Mouse (Mus musculus) G1E (cell line): Measurements from ENCODE around the gene Gm10272. TPM values are rescaled to one million over a fixed set of nuclear protein-coding genes. Genes with fewer than 3 reads are reported as not detected.

Source experiments
- ATAC-seq: 2 replicates; pipeline ENCODE4 v1.8.0; 2016; ENCODE audit warnings: mild to moderate bottlenecking; ENCODE audit not compliant: insufficient number of reproducible peaks, poor library complexity, low FRiP score, severe bottlenecking; ENCODE audit errors: extremely low read depth
- DNase-seq: peaks from one replicate; pipeline ENCODE4 v3.0.0; 2012; ENCODE audit warnings: low spot score
- H3K27me3 ChIP-seq: 2 replicates; pipeline ENCODE4 v1.6.1; 2012; ENCODE audit warnings: mild to moderate bottlenecking, low read length, inconsistent platforms; ENCODE audit not compliant: insufficient read depth
- H3K36me3 ChIP-seq: replicated peaks from 2 replicates; pipeline ENCODE3; 2012; ENCODE audit warnings: mild to moderate bottlenecking, inconsistent platforms
- H3K4me1 ChIP-seq: 2 replicates; pipeline ENCODE4 v1.6.1; 2012; ENCODE audit warnings: low read depth, low read length, inconsistent platforms, mixed read lengths; ENCODE audit not compliant: insufficient read depth
- H3K4me3 ChIP-seq: 2 replicates; pipeline ENCODE4 v1.5.1; 2012; ENCODE audit warnings: low read depth, mild to moderate bottlenecking, inconsistent platforms, low read length, moderate library complexity, mixed read lengths
- H3K9me3 ChIP-seq: replicated peaks from 2 replicates; pipeline ENCODE4 v1.6.1; 2012; ENCODE audit warnings: inconsistent platforms
- CTCF ChIP-seq: IDR thresholded peaks from 2 replicates; pipeline ENCODE4 v1.5.1; 2012; ENCODE audit warnings: low read depth, low read length, inconsistent platforms, mixed read lengths
- GATA1 ChIP-seq: IDR thresholded peaks from 2 replicates; pipeline ENCODE4 v1.6.1; 2012; ENCODE audit warnings: borderline replicate concordance, low read length, inconsistent platforms, mixed read lengths
- GATA2 ChIP-seq: IDR thresholded peaks from 2 replicates; pipeline ENCODE4 v1.6.1; 2012; ENCODE audit warnings: low read depth, low read length, inconsistent platforms, borderline replicate concordance
- POLR2AphosphoS5 ChIP-seq: IDR thresholded peaks from 2 replicates; pipeline ENCODE4 v1.6.1; 2012; ENCODE audit warnings: low read depth, low read length, inconsistent platforms; ENCODE audit not compliant: insufficient replicate concordance
- TAL1 ChIP-seq: conservative IDR thresholded peaks from 2 replicates; pipeline ENCODE4 v1.6.1; 2012; ENCODE audit warnings: low read depth, low read length, inconsistent platforms, mixed read lengths
- polyA plus RNA-seq: library from polyadenylated mRNA; stranded (reverse); fragments of >175 nt; gene quantifications from 2 replicates; pipeline ENCODE4 v1.2.3, GENCODE M21; 2012
- total RNA-seq, 2 experiments: library from RNA; stranded (forward) in 1 of 2; stranded (reverse) in 1 of 2; fragments of 200-1000 nt in 1 of 2; fragments of >200 nt in 1 of 2; fragmentation: Nextera tagmentation in 1 of 2; gene quantifications; 2 replicates each; pipeline ENCODE4 v1.2.3; 2014 to 2017

Gene Gm10272
- total and polyA plus RNA-seq, 3 experiments = not detected

GRCm38 (mm10) chr10:77671519-77671918 is 34.9 kb upstream of the Gm10272 start:
- peaks cover 23% of the 10 kb centered on the region for H3K27me3 ChIP-seq
- no peak overlapping the region for H3K4me3 ChIP-seq
- H3K4me1 ChIP-seq = peaks cover 45% of the 10 kb centered on the region
- H3K9me3 ChIP-seq = no peaks in the 10 kb centered on the region
- peak; percentile 30 for DNase-seq
- H3K36me3 ChIP-seq = no peaks in the 10 kb centered on the region
- ATAC-seq = peak; percentile 70
- TF ChIP-seq TAL1 (peak; percentile 52), GATA2 (no peak)

- TF ChIP-seq GATA1 (no peak), POLR2AphosphoS5 (no peak), CTCF (no peak), GATA2 (no peak), TAL1 (no peak)
- H3K27me3 ChIP-seq = peaks cover 32% of the 10 kb centered on the region
- peaks cover 47% of the 10 kb centered on the region for H3K4me1 ChIP-seq
- no peaks in the 10 kb centered on the region for H3K36me3 ChIP-seq
- H3K9me3 ChIP-seq = no peaks in the 10 kb centered on the region
- DNase-seq (no peak), ATAC-seq (no peak)
- no peak overlapping the region for H3K4me3 ChIP-seq
Measured at GRCm38 (mm10) chr10:77673765-77674164, 32.7 kb upstream of the Gm10272 start.

GRCm38 (mm10) chr10:77677562-77677961 is 28.9 kb upstream of the Gm10272 start:
- peaks cover 40% of the 10 kb centered on the region for H3K27me3 ChIP-seq

GRCm38 (mm10) chr10:77682994-77683393 is 23.4 kb upstream of the Gm10272 start:
- DNase-seq = no peak
- TF ChIP-seq POLR2AphosphoS5 (no peak), GATA1 (no peak), TAL1 (no peak), GATA2 (no peak), CTCF (no peak)
- Histone ChIP-seq H3K27me3 (peaks cover 52% of the 10 kb centered on the region), H3K4me1 (peaks cover 3% of the 10 kb centered on the region; the same call in 1 of the 2 replicates), H3K36me3 (no peaks in the 10 kb centered on the region), H3K9me3 (no peaks in the 10 kb centered on the region), H3K4me3 (no peak overlapping the region)
- ATAC-seq = no peak

More at GRCm38 (mm10) chr10:77677562-77677961, 28.9 kb upstream of the Gm10272 start:
- Histone ChIP-seq H3K4me3 (no peak overlapping the region), H3K4me1 (peaks cover 23% of the 10 kb centered on the region), H3K9me3 (no peaks in the 10 kb centered on the region), H3K36me3 (no peaks in the 10 kb centered on the region)
- ATAC-seq (no peak), DNase-seq (no peak)
- TF ChIP-seq POLR2AphosphoS5 (no peak), GATA2 (no peak), TAL1 (no peak), CTCF (no peak), GATA1 (no peak)

GRCm38 (mm10) chr10:77684181-77684580 is 22.2 kb upstream of the Gm10272 start:
- no peak for TF ChIP-seq POLR2AphosphoS5
- no peak for TF ChIP-seq TAL1
- TF ChIP-seq GATA1 = no peak
- no peak for TF ChIP-seq CTCF
- no peak for TF ChIP-seq GATA2
- no peak for ATAC-seq
- DNase-seq = no peak
- no peak overlapping the region for H3K4me3 ChIP-seq
- peaks cover under 1% of the 10 kb centered on the region; the same call in 1 of the 2 replicates for H3K4me1 ChIP-seq
- no peaks in the 10 kb centered on the region for H3K36me3 ChIP-seq
- peaks cover 56% of the 10 kb centered on the region for H3K27me3 ChIP-seq
- H3K9me3 ChIP-seq = no peaks in the 10 kb centered on the region

- no peak within 1 kb of the TSS for H3K4me3 ChIP-seq
- TF ChIP-seq CTCF (no peak), GATA2 (no peak), GATA1 (no peak)
- ATAC-seq = no peak
- no peaks in the 10 kb centered on the region for H3K36me3 ChIP-seq
- H3K27me3 ChIP-seq = peaks cover 67% of the 10 kb centered on the region
- H3K4me1 ChIP-seq = no peaks in the 10 kb centered on the region; the same call in none of the 2 replicates
- H3K9me3 ChIP-seq = no peaks in the 10 kb centered on the region
- no peak for DNase-seq
Measured at GRCm38 (mm10) chr10:77685895-77686664, 20.3 kb upstream of the Gm10272 start, which contains the start of gene Tspear. Tspear (plus strand) TSS chr10:77686569.
